Mouse (Mus musculus) liver, embryonic 15.5 days (tissue): ENCODE data around the gene Sf3b2. TPM values are rescaled to one million over a fixed set of nuclear protein-coding genes. Genes with fewer than 3 reads are reported as not detected.

Experiments used
- ATAC-seq: fragments of 200-750 bp; cut with Nextera tagmentation; 2 replicates; pipeline ENCODE4 v1.8.0; 2017; ENCODE audit warnings: moderate number of reproducible peaks, mild to moderate bottlenecking, moderate library complexity; ENCODE audit not compliant: insufficient read depth
- H3K27ac ChIP-seq: fragments of 300-500 bp; sonication (generic); replicated peaks from 2 replicates; pipeline ENCODE4 v1.5.1; 2015; ENCODE audit warnings: mild to moderate bottlenecking, inconsistent platforms
- H3K27me3 ChIP-seq: fragments of 300-500 bp; sonication (generic); 2 replicates; pipeline ENCODE4 v1.6.1; 2015; ENCODE audit warnings: mild to moderate bottlenecking, inconsistent platforms
- H3K36me3 ChIP-seq: fragments of 300-500 bp; sonication (generic); replicated peaks from 2 replicates; pipeline ENCODE4 v1.6.1; 2015; ENCODE audit warnings: moderate library complexity, mild to moderate bottlenecking, inconsistent platforms
- H3K4me1 ChIP-seq: fragments of 300-500 bp; sonication (generic); replicated peaks from 2 replicates; pipeline ENCODE4 v1.6.1; 2015; ENCODE audit warnings: inconsistent platforms
- H3K4me2 ChIP-seq: fragments of 300-500 bp; sonication (generic); 2 replicates; pipeline ENCODE4 v1.6.1; 2015; ENCODE audit warnings: moderate library complexity, mild to moderate bottlenecking, inconsistent platforms
- H3K4me3 ChIP-seq: fragments of 300-500 bp; sonication (generic); replicated peaks from 2 replicates; pipeline ENCODE4 v1.5.1; 2015; ENCODE audit warnings: mild to moderate bottlenecking, inconsistent platforms
- H3K9ac ChIP-seq: fragments of 300-500 bp; sonication (generic); 2 replicates; pipeline ENCODE4 v1.6.1; 2015; ENCODE audit warnings: moderate library complexity, mild to moderate bottlenecking, inconsistent platforms
- H3K9me3 ChIP-seq: fragments of 300-500 bp; sonication (generic); replicated peaks from 2 replicates; pipeline ENCODE4 v1.6.1; 2016; ENCODE audit warnings: inconsistent platforms
- WGBS: fragments of 180-500 bp; shearing (Covaris S2); methylation state at CpG from one replicate; pipeline ENCODE4 v1.1.7; 2015; ENCODE audit warnings: mixed read lengths; ENCODE audit not compliant: insufficient replicate concordance; 5-methylcytosine and 5-hydroxymethylcytosine counted together
- polyA plus RNA-seq: library from polyadenylated mRNA; unstranded; fragments of >200 nt; fragmentation: Nextera tagmentation; extraction: Ambion mirVana; gene quantifications from 2 replicates; pipeline ENCODE4 v1.2.1, GENCODE M21; 2015

The Sf3b2 gene
- polyA plus RNA-seq, 1 experiment from 2014 or later = 114 TPM

- Histone ChIP-seq H3K4me3 (no peak overlapping the region), H3K36me3 (no peaks in the 10 kb centered on the region), H3K9me3 (no peaks in the 10 kb centered on the region), H3K4me2 (no peak overlapping the region), H3K27me3 (no peaks in the 10 kb centered on the region), H3K27ac (no peak overlapping the region), H3K4me1 (no peaks in the 10 kb centered on the region), H3K9ac (no peak overlapping the region)
- WGBS = 79% methylated on average over 2 of the region's 2 CpGs
- no peak for ATAC-seq
Measured at GRCm38 (mm10) chr19:5224624-5225023, 70.6 kb downstream of the Sf3b2 start.

GRCm38 (mm10) chr19:5224077-5224476 lies 71.2 kb downstream of the Sf3b2 start:
- 59% methylated on average over 4 of the region's 4 CpGs for whole genome bisulfite sequencing
- H3K36me3 ChIP-seq = no peaks in the 10 kb centered on the region

More at GRCm38 (mm10) chr19:5224077-5224476, 71.2 kb downstream of the Sf3b2 start:
- Histone ChIP-seq H3K27me3 (no peaks in the 10 kb centered on the region), H3K9ac (no peak overlapping the region), H3K27ac (no peak overlapping the region), H3K4me2 (no peak overlapping the region), H3K9me3 (no peaks in the 10 kb centered on the region), H3K4me1 (no peaks in the 10 kb centered on the region), H3K4me3 (no peak overlapping the region)
- no peak for ATAC-seq

Other genes with a start within 250 kb of the Sf3b2 start
- 0.17 and 0.38 TPM in 2 replicates for gene Rin1, start 245.0 kb downstream of the Sf3b2 start, polyA plus RNA-seq
- gene Cd248, start 227.4 kb downstream of the Sf3b2 start, polyA plus RNA-seq = 3.2 and 3.7 TPM in 2 replicates
- gene Tmem151a, start 209.9 kb downstream of the Sf3b2 start, polyA plus RNA-seq = 0.41 and 0.45 TPM in 2 replicates
- 49.4 and 55.3 TPM in 2 replicates for gene Yif1a, start 206.9 kb downstream of the Sf3b2 start, polyA plus RNA-seq
- 0.68 and 0.83 TPM in 2 replicates for gene Cnih2, start 196.9 kb downstream of the Sf3b2 start, polyA plus RNA-seq
- gene Rab1b, start 188.4 kb downstream of the Sf3b2 start, polyA plus RNA-seq = 85.4 and 89.7 TPM in 2 replicates
- gene Klc2, start 176.9 kb downstream of the Sf3b2 start, polyA plus RNA-seq = 1.7 and 2.7 TPM in 2 replicates
- 8.6 TPM in 2 replicates for gene Pacs1, start 22.3 kb downstream of the Sf3b2 start, polyA plus RNA-seq
- 0.06 and 0.09 TPM in 2 replicates for gene Gal3st3, start 2.9 kb upstream of the Sf3b2 start, polyA plus RNA-seq
- gene Catsper1, start 40.3 kb upstream of the Sf3b2 start, polyA plus RNA-seq = not detected in 2 replicates
- gene Cst6, start 54.1 kb upstream of the Sf3b2 start, polyA plus RNA-seq = not detected in 2 replicates
- gene Eif1ad, start 71.3 kb upstream of the Sf3b2 start, polyA plus RNA-seq = 26.0 and 26.5 TPM in 2 replicates
- 216 and 231 TPM in 2 replicates for gene Banf1, start 71.7 kb upstream of the Sf3b2 start, polyA plus RNA-seq
- gene Sart1, start 93.2 kb upstream of the Sf3b2 start, polyA plus RNA-seq = 26.5 and 31.5 TPM in 2 replicates
- gene Tsga10ip, start 107.1 kb upstream of the Sf3b2 start, polyA plus RNA-seq = 0.46 TPM in 1 of 2 replicates, not detected in the other
- gene Drap1, start 129.5 kb upstream of the Sf3b2 start, polyA plus RNA-seq = 61.1 and 64.6 TPM in 2 replicates
- gene AI837181, start 129.7 kb upstream of the Sf3b2 start, polyA plus RNA-seq = 17.6 and 19.8 TPM in 2 replicates
- gene Fosl1, start 152.1 kb upstream of the Sf3b2 start, polyA plus RNA-seq = not detected in 2 replicates
- 1.6 TPM in 2 replicates for gene Ccdc85b, start 162.4 kb upstream of the Sf3b2 start, polyA plus RNA-seq
- 25.3 and 28.6 TPM in 2 replicates for gene Fibp, start 165.2 kb upstream of the Sf3b2 start, polyA plus RNA-seq
- 0.53 and 0.54 TPM in 2 replicates for gene Ctsw, start 173.1 kb upstream of the Sf3b2 start, polyA plus RNA-seq
- 16.0 and 17.5 TPM in 2 replicates for gene Efemp2, start 178.5 kb upstream of the Sf3b2 start, polyA plus RNA-seq
- gene Mus81, start 192.9 kb upstream of the Sf3b2 start, polyA plus RNA-seq = 14.0 and 16.4 TPM in 2 replicates
- gene Cfl1, start 195.0 kb upstream of the Sf3b2 start, polyA plus RNA-seq = 992 and 1,073 TPM in 2 replicates
- gene 1700020D05Rik, start 208.3 kb upstream of the Sf3b2 start, polyA plus RNA-seq = 0.12 TPM in 1 of 2 replicates, not detected in the other
- 6.8 and 7.0 TPM in 2 replicates for gene Snx32, start 215.1 kb upstream of the Sf3b2 start, polyA plus RNA-seq